Mouse (Mus musculus) olfactory bulb, adult 2 months (tissue): Measurements from ENCODE around the gene Pole3.

Experiments used
- CTCF ChIP-seq: fragments of 200-500 bp; IDR thresholded peaks from 2 replicates; pipeline ENCODE4 v1.5.1; 2012; ENCODE audit warnings: low read depth, mild to moderate bottlenecking, low read length, moderate library complexity; ENCODE audit not compliant: insufficient read depth
- POLR2A ChIP-seq: fragments of 200-500 bp; IDR thresholded peaks from 2 replicates; pipeline ENCODE4 v1.6.1; 2012; ENCODE audit warnings: mild to moderate bottlenecking, low read depth, low read length, moderate library complexity; ENCODE audit not compliant: insufficient read depth

DNA sequence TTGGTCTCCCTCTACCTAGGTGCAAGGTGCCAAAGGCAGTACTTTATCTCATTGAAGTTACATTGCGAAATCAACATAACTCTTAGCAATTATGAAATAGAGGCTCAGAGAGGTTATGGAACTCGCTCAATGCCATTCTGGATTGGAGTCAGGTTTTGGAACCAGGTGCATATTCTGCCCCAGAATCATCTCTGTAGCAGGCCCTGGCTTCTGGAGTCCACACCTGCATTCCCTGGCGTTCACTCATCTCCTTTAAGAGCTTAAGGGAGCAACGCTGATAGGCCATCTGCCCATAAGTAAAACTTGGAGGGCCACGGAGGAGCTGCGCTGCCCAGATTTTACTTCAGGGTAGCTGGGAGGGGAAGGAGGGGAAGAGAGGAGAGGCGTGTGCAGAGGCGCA is 7.8 kb downstream of the Pole3 start:
- TF ChIP-seq POLR2A, result no peak
- no peak for TF ChIP-seq CTCF
